Mouse (Mus musculus) C2C12 (cell line): Measurements from ENCODE around the gene Foxn3.

Experiments used
- CEBPB ChIP-seq: IDR thresholded peaks from one replicate; pipeline ENCODE4 v1.6.1; 2011; ENCODE audit warnings: low read depth, mild to moderate bottlenecking, control low read depth, moderate library complexity
- CTCF ChIP-seq: IDR thresholded peaks from one replicate; pipeline ENCODE4 v1.5.1; 2011; ENCODE audit not compliant: control insufficient read depth, insufficient read depth, insufficient read length
- MAX ChIP-seq: IDR thresholded peaks from one replicate; pipeline ENCODE4 v1.6.1; 2011; ENCODE audit warnings: mild to moderate bottlenecking, control low read depth
- MYOG ChIP-seq: IDR thresholded peaks from one replicate; pipeline ENCODE4 v1.6.1; 2011; ENCODE audit not compliant: control insufficient read depth, insufficient read length; ENCODE audit errors: extremely low read depth
- USF1 ChIP-seq: IDR thresholded peaks from one replicate; pipeline ENCODE4 v1.6.1; 2011; ENCODE audit warnings: low read depth, mild to moderate bottlenecking, control low read depth, moderate library complexity

GRCm38 (mm10) chr12:99457521-99458205 lies 105.7 kb downstream of the Foxn3 start:
- no peak for TF ChIP-seq CTCF
- no peak for TF ChIP-seq MAX
- TF ChIP-seq CEBPB, result no peak
- no peak for TF ChIP-seq MYOG
- TF ChIP-seq USF1, result no peak
